Mouse (Mus musculus): Measurements from ENCODE around the gene Cldn13. TPM values are rescaled to one million over a fixed set of nuclear protein-coding genes. Genes with fewer than 3 reads are reported as not detected.

The Cldn13 gene
- polyA plus RNA-seq, 1 experiment from 2014 or later, result 152 TPM

DNA sequence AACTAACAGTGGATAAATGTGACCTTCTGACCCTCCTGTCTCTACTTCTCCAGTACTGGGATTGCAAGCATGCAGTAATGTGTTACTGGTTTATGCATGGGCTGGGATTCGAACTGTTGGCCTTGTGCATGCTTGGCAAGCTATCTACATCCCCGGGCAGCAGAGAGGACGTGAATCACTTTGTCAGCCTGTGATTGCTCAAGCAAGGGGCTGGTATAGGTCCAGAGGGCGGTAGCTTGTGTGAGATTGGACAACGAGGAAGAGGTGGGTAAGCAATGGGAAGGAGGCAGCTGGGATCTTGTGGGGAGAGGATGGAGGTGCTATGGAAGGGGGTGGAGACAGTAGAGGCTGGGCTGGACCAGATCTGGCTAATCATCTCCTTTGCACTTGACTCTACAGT is 46.8 kb downstream of the Cldn13 start:
- TF ChIP-seq CTCF (IDR thresholded peaks at IDR 0.05; ENCODE audit: low read depth) (no peak), EP300 (IDR thresholded peaks at IDR 0.05; ENCODE audit: low read depth) (no peak)
- Histone ChIP-seq H3K36me3 (replicated peaks; ENCODE audit: insufficient read depth, low read length) (no peaks in the 10 kb centered on the region), H3K9ac (replicated peaks) (no peak overlapping the region), H3K4me3 (ENCODE audit: low read depth, low read length) (no peak overlapping the region), H3K4me1 (ENCODE audit: insufficient read depth) (no peaks in the 10 kb centered on the region), H3K4me2 (ENCODE audit: low read depth, low read length) (no peak overlapping the region), H3K27me3 (ENCODE audit: insufficient read depth, low read length) (no peaks in the 10 kb centered on the region), H3K27ac (ENCODE audit: low read depth) (no peak overlapping the region), H3K9me3 (ENCODE audit: low read length) (no peaks in the 10 kb centered on the region)
- no peak for ATAC-seq
- WGBS (ENCODE audit: insufficient replicate concordance), result 47% methylated on average over 5 of the region's 5 CpGs
- no peak for DNase-seq

DNA sequence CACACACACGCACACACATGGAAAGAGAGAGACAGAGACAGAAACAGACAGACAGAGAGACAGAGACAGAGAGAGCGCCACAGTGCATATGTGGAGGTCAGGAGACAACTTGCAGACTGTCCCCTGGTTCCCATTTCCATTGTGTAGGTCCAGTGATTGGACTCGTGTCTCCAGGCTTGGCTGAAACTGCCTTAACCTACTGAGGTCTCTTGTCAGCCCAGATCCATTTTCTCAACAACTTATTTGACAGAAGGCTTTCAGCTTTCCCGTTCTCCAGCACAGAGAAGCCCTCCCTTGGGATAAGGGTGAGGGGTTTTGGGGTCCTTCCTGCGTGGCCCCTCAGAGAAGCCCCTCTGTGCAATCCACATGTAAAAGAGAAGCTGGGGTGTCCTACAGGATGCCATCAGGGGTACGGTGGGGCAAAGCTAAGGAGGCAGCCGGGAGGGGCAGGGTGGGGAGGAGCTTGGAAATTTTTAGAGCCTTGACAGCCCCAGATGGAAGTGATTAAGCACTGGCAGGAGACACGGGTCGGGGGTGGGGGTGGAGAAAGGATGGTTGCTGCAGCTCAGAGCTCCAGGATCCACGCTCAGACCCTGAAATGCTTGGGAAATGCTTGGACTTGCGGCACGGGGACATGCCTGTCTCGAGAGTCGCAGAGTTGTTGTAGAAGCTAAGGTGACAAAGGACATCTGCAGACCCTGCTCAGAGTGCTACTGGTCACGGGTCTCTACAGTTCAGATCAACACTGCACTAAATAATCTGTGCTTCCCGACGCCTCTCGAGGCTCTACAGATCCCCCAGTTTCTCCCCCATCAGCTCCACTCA is 47.8 kb downstream of the Cldn13 start:
- H3K9ac ChIP-seq (replicated peaks), result no peak overlapping the region
- H3K27me3 ChIP-seq (ENCODE audit: insufficient read depth, low read length), result no peaks in the 10 kb centered on the region
- H3K9me3 ChIP-seq (ENCODE audit: low read length), result no peaks in the 10 kb centered on the region
- no peak overlapping the region for H3K4me3 ChIP-seq (ENCODE audit: low read depth, low read length)
- no peak for TF ChIP-seq CTCF (IDR thresholded peaks at IDR 0.05; ENCODE audit: low read depth)
- TF ChIP-seq EP300 (IDR thresholded peaks at IDR 0.05; ENCODE audit: low read depth), result no peak
- no peaks in the 10 kb centered on the region for H3K36me3 ChIP-seq (replicated peaks; ENCODE audit: insufficient read depth, low read length)
- 52% methylated on average over 18 of the region's 18 CpGs for WGBS (ENCODE audit: insufficient replicate concordance)
- no peaks in the 10 kb centered on the region for H3K4me1 ChIP-seq (ENCODE audit: insufficient read depth)
- no peak overlapping the region for H3K27ac ChIP-seq (ENCODE audit: low read depth)
- no peak for DNase-seq
- no peak for ATAC-seq
- H3K4me2 ChIP-seq (ENCODE audit: low read depth, low read length), result no peak overlapping the region

DNA sequence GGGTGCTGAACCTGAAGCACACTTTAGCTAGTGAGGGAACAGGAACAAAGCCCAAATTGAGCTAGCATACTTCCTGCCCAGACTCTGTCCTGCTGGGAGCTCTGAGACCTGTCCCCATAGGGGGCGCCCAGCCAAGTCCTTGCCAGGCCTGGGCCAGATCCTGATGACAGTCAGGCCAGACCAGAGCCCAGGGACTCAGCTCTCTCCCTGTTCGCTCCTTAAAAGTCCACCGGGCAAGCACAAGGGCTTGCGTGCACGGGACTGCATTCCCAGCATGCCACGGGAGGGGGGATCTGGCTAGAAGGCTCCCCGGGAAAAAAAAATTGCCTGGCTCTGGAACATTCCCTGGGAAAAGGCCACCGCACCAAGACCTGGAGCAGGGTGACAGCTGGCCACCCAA is 50.2 kb downstream of the Cldn13 start:
- no peaks in the 10 kb centered on the region for H3K27me3 ChIP-seq (ENCODE audit: insufficient read depth, low read length)
- no peak overlapping the region for H3K4me3 ChIP-seq (ENCODE audit: low read depth, low read length)
- TF ChIP-seq CTCF (IDR thresholded peaks at IDR 0.05; ENCODE audit: low read depth) (no peak; the same call in 1 of the 2 replicates), EP300 (IDR thresholded peaks at IDR 0.05; ENCODE audit: low read depth) (no peak)
- H3K4me2 ChIP-seq (ENCODE audit: low read depth, low read length), result no peak overlapping the region
- H3K9me3 ChIP-seq (ENCODE audit: low read length), result no peaks in the 10 kb centered on the region
- H3K4me1 ChIP-seq (ENCODE audit: insufficient read depth), result no peaks in the 10 kb centered on the region
- ATAC-seq (no peak), DNase-seq (no peak)
- no peak overlapping the region for H3K9ac ChIP-seq (replicated peaks)
- no peak overlapping the region for H3K27ac ChIP-seq (ENCODE audit: low read depth)
- no peaks in the 10 kb centered on the region for H3K36me3 ChIP-seq (replicated peaks; ENCODE audit: insufficient read depth, low read length)
- whole genome bisulfite sequencing (ENCODE audit: insufficient replicate concordance), result 68% methylated on average over 8 of the region's 8 CpGs

Other genes with a start within 250 kb of the Cldn13 start
- gene Limk1, start 226.9 kb downstream of the Cldn13 start, polyA plus RNA-seq (2015; fragmentation: Nextera tagmentation; extraction: Ambion mirVana), result 0.59 and 0.73 TPM in 2 replicates
- 14.8 TPM in 2 replicates for gene Eln, start 168.2 kb downstream of the Cldn13 start, polyA plus RNA-seq (2015; fragmentation: Nextera tagmentation; extraction: Ambion mirVana)
- gene Tmem270, start 8.8 kb downstream of the Cldn13 start, polyA plus RNA-seq (2015; fragmentation: Nextera tagmentation; extraction: Ambion mirVana), result not detected in 2 replicates
- gene Mettl27, start 16.8 kb upstream of the Cldn13 start, polyA plus RNA-seq (2015; fragmentation: Nextera tagmentation; extraction: Ambion mirVana), result 17.3 and 21.7 TPM in 2 replicates
- gene Cldn4, start 31.4 kb upstream of the Cldn13 start, polyA plus RNA-seq (2015; fragmentation: Nextera tagmentation; extraction: Ambion mirVana), result 0.13 and 0.32 TPM in 2 replicates
- 65.0 and 73.7 TPM in 2 replicates for gene Cldn3, start 70.7 kb upstream of the Cldn13 start, polyA plus RNA-seq (2015; fragmentation: Nextera tagmentation; extraction: Ambion mirVana)
- gene Abhd11, start 93.6 kb upstream of the Cldn13 start, polyA plus RNA-seq (2015; fragmentation: Nextera tagmentation; extraction: Ambion mirVana), result 47.9 and 49.2 TPM in 2 replicates
- 2.3 and 2.5 TPM in 2 replicates for gene Stx1a, start 108.0 kb upstream of the Cldn13 start, polyA plus RNA-seq (2015; fragmentation: Nextera tagmentation; extraction: Ambion mirVana)
- gene Dnajc30, start 148.7 kb upstream of the Cldn13 start, polyA plus RNA-seq (2015; fragmentation: Nextera tagmentation; extraction: Ambion mirVana), result 28.7 and 33.3 TPM in 2 replicates
- gene Bud23, start 149.4 kb upstream of the Cldn13 start, polyA plus RNA-seq (2015; fragmentation: Nextera tagmentation; extraction: Ambion mirVana), result 38.3 TPM in 2 replicates
- 0.53 and 0.80 TPM in 2 replicates for gene Vps37d, start 162.7 kb upstream of the Cldn13 start, polyA plus RNA-seq (2015; fragmentation: Nextera tagmentation; extraction: Ambion mirVana)
- gene Mlxipl, start 174.4 kb upstream of the Cldn13 start, polyA plus RNA-seq (2015; fragmentation: Nextera tagmentation; extraction: Ambion mirVana), result 18.2 and 19.5 TPM in 2 replicates
- 10.4 and 12.3 TPM in 2 replicates for gene Tbl2, start 234.1 kb upstream of the Cldn13 start, polyA plus RNA-seq (2015; fragmentation: Nextera tagmentation; extraction: Ambion mirVana)

All from liver, postnatal 0 days (tissue).